Mouse (Mus musculus): ENCODE results near the gene Fndc10.

GRCm38 (mm10) chr4:155727993-155728392 is 33.9 kb downstream of the Fndc10 start:
- no peak for TF ChIP-seq CTCF (IDR thresholded peaks at IDR 0.05; ENCODE audit: control insufficient read depth, insufficient read depth, insufficient read length)
- no peak for TF ChIP-seq CEBPB (IDR thresholded peaks at IDR 0.05; ENCODE audit: low read depth)
- TF ChIP-seq MYOG (IDR thresholded peaks at IDR 0.05; ENCODE audit: control insufficient read depth, extremely low read depth, insufficient read length) = no peak
- no peak for TF ChIP-seq MAX (IDR thresholded peaks at IDR 0.05)
